Mouse (Mus musculus) thymus, adult 2 months (tissue): ENCODE data around the gene Gadl1.

Experiments
- CTCF ChIP-seq: fragments of 200-500 bp; IDR thresholded peaks from 2 replicates; pipeline ENCODE4 v1.5.1; 2012; ENCODE audit warnings: mild to moderate bottlenecking, control low read depth, low read length, moderate library complexity, borderline replicate concordance; ENCODE audit not compliant: control insufficient read depth, poor library complexity, insufficient read depth; ENCODE audit errors: extremely low read depth
- POLR2A ChIP-seq: fragments of 200-500 bp; IDR thresholded peaks from 2 replicates; pipeline ENCODE4 v1.6.1; 2012; ENCODE audit warnings: mild to moderate bottlenecking, low read length, control low read depth, moderate library complexity; ENCODE audit not compliant: control insufficient read depth, poor library complexity, insufficient read depth; ENCODE audit errors: extremely low read depth

DNA sequence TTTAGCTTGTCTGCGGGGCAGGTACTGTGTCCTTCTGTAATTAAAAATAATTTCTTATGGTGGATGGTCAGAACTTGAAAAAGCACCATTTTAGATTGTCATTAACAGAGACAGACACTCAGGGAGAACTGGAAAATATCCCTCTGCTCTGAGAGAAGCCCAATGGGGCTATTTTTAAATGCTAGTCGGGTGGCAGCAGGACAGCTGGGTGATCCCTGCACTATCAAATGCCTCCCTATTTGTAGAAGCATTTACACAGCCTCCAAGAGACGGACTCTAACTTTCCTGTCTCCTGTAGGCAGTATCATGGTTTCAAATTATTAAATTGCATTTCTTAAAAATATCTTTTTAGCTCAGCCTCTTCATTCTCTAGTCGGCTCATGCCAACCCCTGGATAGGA, 89.1 kb downstream of the Gadl1 start:
- TF ChIP-seq POLR2A (no peak), CTCF (no peak)
